Mouse (Mus musculus): Measurements from ENCODE around the gene Nhej1. TPM values are rescaled to one million over a fixed set of nuclear protein-coding genes. Genes with fewer than 3 reads are reported as not detected.

Nhej1 gene
- 9.3 and 11.1 TPM in 2 replicates for total RNA-seq (2015)
- 10.4 and 12.6 TPM in 2 replicates for total RNA-seq (2017)

GRCm38 (mm10) chr1:75124346-75125321, at the start of gene Nhej1:
Gene Nhej1 (minus strand): TSS chr1:75125200.
- peak; percentile 87 for ATAC-seq (replicated peaks; ENCODE audit: poor library complexity)

- peak; percentile 92 for ATAC-seq (replicated peaks; ENCODE audit: poor library complexity)
Measured at GRCm38 (mm10) chr1:75168472-75169464, 43.8 kb upstream of the Nhej1 start, which contains the start of gene Zfand2b. Gene Zfand2b (plus strand): TSS chr1:75168646.

DNA sequence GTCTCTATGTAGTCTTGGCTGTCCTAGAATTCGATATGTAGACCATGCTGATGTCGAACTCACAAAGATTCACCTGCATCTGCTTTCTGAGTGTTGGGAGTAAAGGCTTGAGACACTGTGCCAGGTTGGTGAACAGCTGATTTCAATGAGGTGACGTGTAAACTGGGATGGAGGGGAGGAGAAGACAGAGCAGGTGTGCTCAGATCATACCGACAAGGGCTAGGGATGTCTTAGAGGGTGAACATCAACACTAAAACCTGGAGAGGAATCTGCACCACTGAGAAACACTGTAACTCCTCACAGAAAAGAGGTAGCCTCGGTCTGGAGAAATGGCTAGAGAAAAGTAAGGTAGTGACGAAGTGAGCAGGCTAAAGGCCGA, 43.1 kb upstream of the Nhej1 start:
- ATAC-seq (replicated peaks; ENCODE audit: poor library complexity): no peak; the same call in 1 of the 2 replicates

- ATAC-seq (replicated peaks; ENCODE audit: poor library complexity): no peak
Measured at GRCm38 (mm10) chr1:75160256-75160617, 35.2 kb upstream of the Nhej1 start.

DNA sequence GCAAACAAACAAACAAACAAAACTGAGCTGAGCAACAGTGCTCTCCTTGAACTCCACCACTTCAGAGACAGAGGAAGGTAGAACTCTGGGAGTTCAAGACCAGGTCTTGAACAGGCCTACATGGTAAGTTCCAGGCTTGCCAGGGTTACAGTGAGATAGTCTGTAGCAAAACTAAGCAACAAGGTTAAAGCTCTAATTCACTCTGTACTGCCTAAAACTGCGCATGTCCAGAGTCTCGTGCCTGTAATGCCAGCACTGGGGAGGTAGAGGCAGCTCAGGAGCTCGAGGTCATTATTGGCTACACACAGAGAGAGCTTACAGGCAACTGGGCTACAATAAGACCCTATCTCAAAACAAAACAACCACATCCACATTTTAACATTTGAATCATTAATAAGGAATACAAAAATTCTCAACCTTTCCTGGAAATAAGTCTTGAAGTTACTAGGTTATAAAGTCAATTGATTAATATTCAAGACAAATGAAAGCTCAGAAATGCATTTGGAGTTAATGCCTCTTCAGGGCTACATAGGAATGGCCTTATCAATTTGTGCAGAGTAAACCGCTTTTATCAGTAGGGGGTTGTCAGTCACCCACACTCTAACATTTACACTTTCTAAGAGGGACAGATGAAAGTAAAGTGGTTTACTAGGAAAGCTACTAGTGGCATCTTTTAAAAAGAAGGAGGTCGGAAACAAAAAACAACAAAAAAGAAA, 34.7 kb upstream of the Nhej1 start:
- ATAC-seq (replicated peaks; ENCODE audit: poor library complexity): peak; percentile 80

- 0 out of 2 replicates have a peak, but pooled peaks have one; percentile 22 for ATAC-seq (replicated peaks; ENCODE audit: poor library complexity)
Measured at GRCm38 (mm10) chr1:75158990-75159389, 34.0 kb upstream of the Nhej1 start.

GRCm38 (mm10) chr1:75155837-75156236, 30.8 kb upstream of the Nhej1 start:
- ATAC-seq (replicated peaks; ENCODE audit: poor library complexity): peak; percentile 60

DNA sequence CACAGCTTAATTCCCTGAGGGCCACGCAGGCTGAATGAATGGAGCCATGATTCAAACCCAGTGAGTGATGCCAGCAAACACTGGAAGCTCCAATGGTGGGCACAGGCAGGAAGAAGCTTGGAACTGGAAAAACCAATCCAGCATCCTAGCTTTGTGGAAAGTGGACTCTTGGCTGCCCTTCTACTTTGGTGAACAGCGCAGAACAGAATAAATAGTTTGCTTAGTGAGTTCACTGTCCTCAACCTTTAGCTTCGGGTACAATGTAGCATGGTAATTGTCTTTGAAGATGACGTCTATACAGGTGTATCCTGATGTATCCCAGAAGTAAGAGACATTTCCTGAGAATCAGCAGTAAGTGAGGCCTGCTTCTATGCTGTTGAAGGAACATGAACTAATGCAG, 23.7 kb upstream of the Nhej1 start:
- no peak for ATAC-seq (replicated peaks; ENCODE audit: poor library complexity)

DNA sequence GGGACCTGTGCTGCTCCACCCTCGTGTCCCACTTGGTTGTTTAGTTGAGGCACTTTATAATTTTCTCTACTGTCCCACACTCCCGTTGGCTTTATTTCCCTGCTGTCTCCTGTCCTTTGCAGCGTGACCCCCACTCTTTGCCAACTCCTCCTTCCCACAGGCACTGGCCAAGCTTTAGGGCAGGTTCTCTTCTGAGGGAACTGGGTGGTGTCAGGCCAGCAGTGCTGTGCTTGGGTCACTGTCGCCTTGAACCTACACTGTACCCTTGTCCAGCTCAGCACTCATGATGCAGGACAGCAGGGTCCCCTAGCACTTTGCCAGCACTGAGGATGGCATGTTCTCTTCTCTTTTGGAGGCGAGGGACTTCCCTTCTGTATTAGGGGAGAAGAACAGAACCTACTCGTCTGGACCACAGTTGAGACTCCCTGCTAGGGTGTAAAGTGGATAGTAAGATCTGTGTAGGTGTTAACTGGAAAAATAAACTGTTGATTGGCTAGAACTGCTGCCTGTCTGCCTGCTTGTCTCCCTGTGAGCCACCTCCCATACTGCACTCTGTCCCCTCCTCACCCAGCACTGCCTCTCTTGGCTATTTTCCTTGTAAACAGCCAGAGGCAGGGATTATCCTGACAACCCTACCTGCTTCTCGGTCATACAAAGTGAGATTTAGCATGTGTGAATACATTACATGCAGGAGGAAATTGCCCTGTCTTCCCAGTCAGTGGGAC, 22.6 kb upstream of the Nhej1 start:
- ATAC-seq (replicated peaks; ENCODE audit: poor library complexity): no peak

GRCm38 (mm10) chr1:75145589-75145988, 20.6 kb upstream of the Nhej1 start:
- ATAC-seq (replicated peaks; ENCODE audit: poor library complexity): peak; percentile 23

GRCm38 (mm10) chr1:75142301-75143261, 17.6 kb upstream of the Nhej1 start, which contains the start of the genes Cnppd1 and Retreg2:
Gene Cnppd1 (minus strand): TSS chr1:75142711.
Gene Retreg2 (plus strand): TSS chr1:75142778.
- ATAC-seq (replicated peaks; ENCODE audit: poor library complexity): peak; percentile 50

- ATAC-seq (replicated peaks; ENCODE audit: poor library complexity): peak; percentile 38
Measured at GRCm38 (mm10) chr1:75141486-75142190, 16.6 kb upstream of the Nhej1 start.

DNA sequence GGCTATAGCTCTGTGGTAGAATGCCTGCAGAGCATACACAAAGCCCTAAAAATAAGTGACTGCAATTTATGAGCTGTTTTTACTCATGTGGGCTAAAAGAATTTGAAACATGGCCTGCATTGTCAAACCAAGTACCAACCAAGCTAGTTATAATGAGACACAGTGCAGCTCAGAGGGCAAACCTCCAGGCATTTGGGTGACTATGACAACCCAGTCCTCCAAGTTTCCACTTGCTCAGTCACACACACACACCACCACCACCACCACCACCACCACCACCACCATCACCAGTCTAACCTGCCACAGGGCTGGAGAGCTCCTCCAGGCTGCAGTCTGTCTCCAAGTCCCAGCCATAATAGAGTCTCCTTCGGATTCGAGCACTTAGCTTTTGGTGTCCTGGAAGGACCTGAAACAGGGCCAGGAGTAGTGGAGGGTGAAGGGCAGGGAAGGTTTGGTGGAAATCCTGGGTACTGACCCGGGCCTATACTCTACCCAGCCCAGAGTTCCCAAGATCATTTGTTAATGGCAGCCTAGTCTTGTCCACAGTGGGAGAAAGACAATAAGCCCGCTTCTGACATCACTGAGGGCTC, 15.7 kb upstream of the Nhej1 start:
- no peak for ATAC-seq (replicated peaks; ENCODE audit: poor library complexity)

GRCm38 (mm10) chr1:75138448-75138847, 13.4 kb upstream of the Nhej1 start:
- no peak for ATAC-seq (replicated peaks; ENCODE audit: poor library complexity)

GRCm38 (mm10) chr1:75136730-75137129, 11.7 kb upstream of the Nhej1 start:
- ATAC-seq (replicated peaks; ENCODE audit: poor library complexity): peak; percentile 85

- no peak for ATAC-seq (replicated peaks; ENCODE audit: poor library complexity)
Measured at GRCm38 (mm10) chr1:75136293-75136692, 11.3 kb upstream of the Nhej1 start.

GRCm38 (mm10) chr1:75133421-75134207, 8.6 kb upstream of the Nhej1 start, which contains the start of gene Slc23a3:
Gene Slc23a3 (minus strand): TSS chr1:75133890.
- no peak for ATAC-seq (replicated peaks; ENCODE audit: poor library complexity)

Data from megakaryocyte progenitor cell, adult 5-6 weeks (primary cell).